Mouse (Mus musculus) lung, embryonic 14.5 days (tissue): ENCODE measurements around the gene Tmem174. TPM values are rescaled to one million over a fixed set of nuclear protein-coding genes. Genes with fewer than 3 reads are reported as not detected.

Source experiments
- ATAC-seq: fragments of 200-750 bp; cut with Nextera tagmentation; 2 replicates; pipeline ENCODE4 v1.8.0; 2017; ENCODE audit warnings: mild to moderate bottlenecking, moderate TSS enrichment, moderate library complexity; ENCODE audit not compliant: insufficient read depth
- DNase-seq: peaks from one replicate; pipeline ENCODE4 v3.0.0-alpha.2; 2015
- H3K27ac ChIP-seq: fragments of 300-500 bp; sonication (generic); 2 replicates; pipeline ENCODE4 v1.5.1; 2014; ENCODE audit warnings: low read depth, mild to moderate bottlenecking, moderate library complexity
- H3K27me3 ChIP-seq: fragments of 300-500 bp; sonication (generic); 2 replicates; pipeline ENCODE4 v1.6.1; 2014; ENCODE audit warnings: low read length, control low read depth; ENCODE audit not compliant: insufficient read depth
- H3K36me3 ChIP-seq: fragments of 300-500 bp; sonication (generic); 2 replicates; pipeline ENCODE4 v1.6.1; 2014; ENCODE audit warnings: control low read depth; ENCODE audit not compliant: insufficient read depth
- H3K4me1 ChIP-seq: fragments of 300-500 bp; sonication (generic); 2 replicates; pipeline ENCODE4 v1.6.1; 2014; ENCODE audit warnings: antibody characterized with exemption, control low read depth; ENCODE audit not compliant: insufficient read depth
- H3K4me2 ChIP-seq: fragments of 300-500 bp; sonication (generic); 2 replicates; pipeline ENCODE4 v1.6.1; 2014; ENCODE audit warnings: mild to moderate bottlenecking
- H3K4me3 ChIP-seq: fragments of 300-500 bp; sonication (generic); 2 replicates; pipeline ENCODE4 v1.5.1; 2014; ENCODE audit warnings: low read depth, low read length
- H3K9ac ChIP-seq: fragments of 300-500 bp; sonication (generic); 2 replicates; pipeline ENCODE4 v1.6.1; 2014
- H3K9me3 ChIP-seq: fragments of 300-500 bp; sonication (generic); 2 replicates; pipeline ENCODE4 v1.6.1; 2016; ENCODE audit warnings: low read depth, low read length, control low read depth
- CTCF ChIP-seq: IDR thresholded peaks from 2 replicates; pipeline ENCODE4 v1.5.1; 2016; ENCODE audit warnings: antibody characterized with exemption, low read depth
- WGBS: fragments of 180-500 bp; shearing (Covaris S2); extraction: QIAGEN DNeasy Blood & Tissue Kit; methylation state at CpG from one replicate; pipeline ENCODE4 v1.1.7; 2014; 5-methylcytosine and 5-hydroxymethylcytosine counted together
- polyA plus RNA-seq: library from polyadenylated mRNA; unstranded; fragments of >200 nt; fragmentation: Nextera tagmentation; extraction: Ambion mirVana; gene quantifications from 2 replicates; pipeline ENCODE4 v1.2.1, GENCODE M21; 2014

Gene Tmem174
- polyA plus RNA-seq, 1 experiment from 2014 or later: 0.08 TPM

DNA sequence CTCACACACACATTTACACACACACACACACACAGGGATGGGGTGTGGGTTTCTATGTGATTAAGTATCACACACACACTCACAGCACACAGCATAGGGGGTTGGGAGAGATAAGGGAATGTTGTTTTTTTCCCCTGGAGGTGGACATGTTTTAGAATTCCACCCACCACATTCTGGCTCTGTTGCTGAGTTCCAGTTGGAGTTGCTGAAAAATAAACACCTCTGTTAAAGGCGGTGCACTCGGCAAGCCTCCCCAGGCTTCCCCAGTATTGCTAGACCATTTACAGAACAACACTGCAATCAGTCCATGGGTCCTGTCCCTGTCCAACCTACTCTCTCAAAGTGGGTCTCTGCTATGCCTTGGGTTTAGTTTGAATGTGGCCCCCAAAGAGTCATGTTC, 15.0 kb upstream of the Tmem174 start:
- Histone ChIP-seq H3K4me1 (peaks cover 25% of the 10 kb centered on the region), H3K36me3 (no peaks in the 10 kb centered on the region), H3K9ac (no peak overlapping the region), H3K27me3 (no peaks in the 10 kb centered on the region), H3K27ac (no peak overlapping the region), H3K9me3 (no peaks in the 10 kb centered on the region), H3K4me2 (no peak overlapping the region), H3K4me3 (no peak overlapping the region)
- DNase-seq (no peak), ATAC-seq (no peak)
- no peak for TF ChIP-seq CTCF
- 48% methylated on average over 2 of the region's 2 CpGs for WGBS

DNA sequence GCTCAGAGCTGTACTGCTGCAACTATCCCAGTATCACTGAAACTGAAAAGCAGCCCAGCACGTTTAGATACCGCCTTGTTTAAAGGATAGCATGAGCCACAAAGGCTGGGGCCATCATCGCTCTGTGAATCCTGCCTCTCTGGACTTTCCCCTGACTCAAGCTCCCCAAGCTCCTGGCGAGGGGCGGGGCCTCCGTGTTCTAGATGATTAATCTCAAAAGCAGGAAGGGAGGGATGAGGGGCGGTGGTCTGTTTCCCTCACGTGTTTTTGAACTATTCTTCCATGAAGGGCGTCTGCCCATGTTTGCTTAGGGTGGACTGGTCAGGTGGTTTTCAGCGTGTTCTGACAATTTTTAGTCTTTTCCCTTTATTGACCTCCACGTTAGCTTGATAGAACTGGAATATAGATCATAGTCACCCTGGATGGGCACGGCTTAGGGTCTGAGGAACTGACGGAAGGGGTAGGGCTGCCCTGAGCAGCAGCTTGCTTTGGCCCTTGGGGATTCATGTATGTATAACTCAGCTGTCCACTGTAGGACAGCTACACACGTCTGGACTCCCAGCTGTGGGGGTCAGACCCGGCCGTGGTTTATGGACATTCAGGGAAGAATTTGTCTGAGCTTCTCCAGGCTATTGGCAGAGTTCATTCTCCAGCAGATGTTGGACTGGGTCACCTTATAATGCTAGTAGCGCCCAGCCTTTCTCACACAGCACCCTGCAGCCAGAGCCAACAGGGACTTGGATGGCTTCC, 14.2 kb upstream of the Tmem174 start:
- Histone ChIP-seq H3K4me1 (peaks cover 25% of the 10 kb centered on the region), H3K9ac (no peak overlapping the region), H3K27me3 (no peaks in the 10 kb centered on the region), H3K27ac (no peak overlapping the region), H3K36me3 (no peaks in the 10 kb centered on the region), H3K4me3 (no peak overlapping the region), H3K9me3 (no peaks in the 10 kb centered on the region), H3K4me2 (no peak overlapping the region)
- peak; percentile 30 for DNase-seq
- TF ChIP-seq CTCF: no peak
- 53% methylated on average over 17 of the region's 17 CpGs for WGBS
- ATAC-seq: peak; percentile 22; the same call in 1 of the 2 replicates

DNA sequence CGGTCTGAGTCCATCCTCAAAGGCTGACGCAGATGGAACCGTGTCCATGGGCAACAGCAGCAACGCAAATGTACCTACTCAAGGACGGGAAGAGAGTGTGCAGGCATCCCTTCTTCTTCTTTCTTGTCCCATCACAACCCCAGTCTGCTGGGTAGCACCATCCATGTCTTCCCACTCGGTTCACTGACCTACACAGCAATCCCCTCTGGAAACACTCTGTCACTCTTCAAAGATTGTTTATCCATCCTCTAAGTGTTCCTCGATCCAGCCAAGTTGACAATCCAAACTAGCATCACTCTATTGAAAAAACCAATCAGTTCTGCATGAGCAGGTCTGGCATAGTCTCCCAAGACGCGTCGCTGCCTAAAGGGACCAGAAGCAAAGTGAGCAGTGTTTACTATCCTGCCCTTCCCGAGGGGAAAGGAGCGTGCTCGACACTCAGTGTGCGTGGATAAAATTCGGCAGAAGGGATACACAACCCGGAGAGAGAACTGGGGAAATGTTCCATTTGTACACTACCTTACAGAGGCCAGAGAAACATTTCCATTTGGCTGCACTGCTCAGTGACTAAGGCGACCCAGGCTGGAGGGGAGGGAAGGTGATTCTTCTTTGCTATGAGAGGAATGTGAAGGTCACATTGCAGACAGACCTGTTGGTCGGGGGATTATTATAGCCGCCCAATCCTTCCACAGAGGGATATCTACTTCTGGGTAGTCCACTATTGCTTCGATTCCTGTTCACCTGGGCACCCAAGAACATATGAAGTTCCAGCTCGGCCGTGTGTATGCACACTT, 10.8 kb upstream of the Tmem174 start:
- Histone ChIP-seq H3K27ac (no peak overlapping the region), H3K4me2 (no peak overlapping the region), H3K27me3 (no peaks in the 10 kb centered on the region), H3K4me1 (peaks cover 9% of the 10 kb centered on the region), H3K36me3 (no peaks in the 10 kb centered on the region), H3K4me3 (no peak overlapping the region), H3K9ac (no peak overlapping the region), H3K9me3 (no peaks in the 10 kb centered on the region)
- TF ChIP-seq CTCF: no peak
- no peak for DNase-seq
- 72% methylated on average over 22 of the region's 22 CpGs for WGBS
- no peak for ATAC-seq

DNA sequence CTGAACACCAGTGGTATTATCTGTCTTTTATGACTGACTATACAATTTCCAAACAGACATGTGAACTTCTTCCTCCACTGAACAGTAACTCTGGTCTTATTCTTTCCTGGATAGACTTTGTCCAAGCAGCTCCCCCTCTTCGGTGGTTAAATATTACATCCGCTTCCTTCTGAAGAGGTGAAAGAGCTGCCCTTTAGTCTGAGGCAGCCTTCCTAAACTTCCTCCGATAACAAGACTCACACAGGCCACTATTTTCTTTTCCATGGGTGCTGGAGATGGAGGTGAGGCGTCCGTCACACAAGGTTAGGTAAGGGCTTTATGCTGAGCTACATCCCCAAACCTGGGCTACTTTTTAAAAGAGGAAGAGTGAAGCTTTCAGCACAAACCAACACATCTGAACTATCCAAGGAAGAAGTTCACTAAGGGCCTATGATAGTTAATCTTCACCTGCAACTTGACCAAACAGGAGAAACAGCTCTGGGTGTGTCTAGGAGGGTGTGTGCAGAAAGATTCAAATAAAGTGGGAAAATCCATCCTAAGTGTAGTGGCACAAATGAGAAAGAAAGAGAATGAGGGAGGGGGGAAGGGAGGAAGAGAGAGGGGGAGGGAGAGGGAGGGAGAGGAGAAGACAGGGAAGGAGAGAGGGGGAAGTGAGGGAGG, 1.4 kb upstream of the Tmem174 start:
- Histone ChIP-seq H3K27ac (no peak overlapping the region), H3K4me3 (no peak overlapping the region), H3K27me3 (no peaks in the 10 kb centered on the region), H3K4me1 (no peaks in the 10 kb centered on the region), H3K36me3 (no peaks in the 10 kb centered on the region), H3K4me2 (no peak overlapping the region), H3K9ac (no peak overlapping the region), H3K9me3 (no peaks in the 10 kb centered on the region)
- TF ChIP-seq CTCF: no peak
- WGBS: 64% methylated on average over 5 of the region's 5 CpGs
- DNase-seq (no peak), ATAC-seq (no peak)

DNA sequence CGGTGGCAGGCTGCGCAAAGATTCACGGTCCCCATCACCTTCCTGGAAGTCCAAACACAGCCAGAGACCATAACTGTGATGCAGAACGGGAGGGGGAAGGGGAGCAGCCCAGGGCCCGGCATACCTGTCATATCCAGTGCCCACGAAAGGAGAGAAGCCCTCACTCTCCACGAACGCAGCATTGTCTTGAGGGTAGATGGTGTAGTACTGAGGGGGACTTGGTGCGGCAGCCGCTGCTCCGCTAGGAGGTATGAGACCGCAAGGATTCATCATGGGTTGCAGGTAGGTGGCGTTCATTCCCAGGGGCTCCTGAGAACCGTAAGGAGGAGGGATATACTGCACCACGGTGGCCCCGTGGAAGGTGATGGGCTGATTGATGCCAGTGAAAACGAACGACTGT, 639 bp downstream of the Tmem174 start:
- Histone ChIP-seq H3K4me2 (0 out of 2 replicates have a peak overlapping the region, but pooled peaks have one; percentile 12), H3K36me3 (no peaks in the 10 kb centered on the region), H3K27ac (no peak overlapping the region), H3K4me3 (no peak overlapping the region), H3K4me1 (no peaks in the 10 kb centered on the region), H3K9me3 (no peaks in the 10 kb centered on the region), H3K9ac (no peak overlapping the region), H3K27me3 (no peaks in the 10 kb centered on the region)
- ATAC-seq (no peak), DNase-seq (no peak)
- TF ChIP-seq CTCF: no peak
- WGBS: 59% methylated on average over 18 of the region's 18 CpGs

DNA sequence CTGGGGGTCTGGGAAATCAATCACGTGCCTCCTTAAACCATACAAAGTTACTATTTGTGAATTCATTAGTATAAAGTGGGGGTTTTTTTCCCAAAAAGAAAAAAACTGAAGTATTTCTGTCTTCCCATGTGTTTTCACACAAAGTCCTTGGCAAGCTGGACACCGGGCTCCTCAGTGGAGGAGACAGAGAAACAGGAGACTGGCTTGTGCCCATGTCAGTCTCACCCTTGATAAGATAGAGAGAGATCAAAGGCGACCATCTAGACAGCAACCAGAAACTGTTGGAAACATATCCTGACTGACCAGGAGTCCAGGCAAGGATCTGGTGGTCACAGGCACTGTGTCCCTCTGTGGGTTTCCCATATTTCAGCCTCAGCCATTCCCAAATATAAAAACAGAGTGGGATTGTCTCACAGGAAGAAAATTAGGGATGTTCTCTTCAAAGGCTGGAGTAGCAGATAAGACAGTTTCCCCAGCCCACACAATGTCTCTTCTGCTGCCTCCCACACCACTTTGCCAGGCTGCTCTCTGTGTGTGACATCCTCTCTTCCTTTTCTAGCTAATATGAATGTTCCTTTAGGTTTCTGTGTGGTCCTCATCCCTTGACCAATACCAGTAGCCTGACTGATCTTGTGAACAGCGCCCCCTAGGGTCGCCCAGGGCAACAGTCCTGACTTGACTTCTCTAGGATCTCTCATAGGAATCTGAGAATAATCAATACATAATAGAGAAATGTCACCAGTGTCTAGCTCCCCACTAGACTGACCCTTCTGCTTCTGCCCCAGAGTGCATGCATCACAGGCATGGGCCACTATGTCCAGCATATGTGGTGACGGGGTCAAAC, 3.3 kb downstream of the Tmem174 start:
- Histone ChIP-seq H3K27ac (no peak overlapping the region), H3K9me3 (no peaks in the 10 kb centered on the region), H3K4me1 (no peaks in the 10 kb centered on the region), H3K9ac (no peak overlapping the region), H3K4me3 (no peak overlapping the region), H3K27me3 (no peaks in the 10 kb centered on the region), H3K4me2 (no peak overlapping the region), H3K36me3 (no peaks in the 10 kb centered on the region)
- WGBS: 33% methylated on average over 6 of the region's 6 CpGs
- peak; percentile 48 for TF ChIP-seq CTCF
- ATAC-seq (no peak), DNase-seq (no peak)
